Mouse (Mus musculus): Measurements from ENCODE around the gene BC035947.
"Not testable (repeated sequence)": the region's sequence is repeated elsewhere in the genome, so short reads cannot be mapped to it uniquely, and the experiment has no call there.

BC035947 gene

GRCm38 (mm10) chr1:78511621-78512160, at the start of gene BC035947:
Gene BC035947 (minus strand): TSS chr1:78512158.
- DNase-seq, result peak; percentile 46

DNA sequence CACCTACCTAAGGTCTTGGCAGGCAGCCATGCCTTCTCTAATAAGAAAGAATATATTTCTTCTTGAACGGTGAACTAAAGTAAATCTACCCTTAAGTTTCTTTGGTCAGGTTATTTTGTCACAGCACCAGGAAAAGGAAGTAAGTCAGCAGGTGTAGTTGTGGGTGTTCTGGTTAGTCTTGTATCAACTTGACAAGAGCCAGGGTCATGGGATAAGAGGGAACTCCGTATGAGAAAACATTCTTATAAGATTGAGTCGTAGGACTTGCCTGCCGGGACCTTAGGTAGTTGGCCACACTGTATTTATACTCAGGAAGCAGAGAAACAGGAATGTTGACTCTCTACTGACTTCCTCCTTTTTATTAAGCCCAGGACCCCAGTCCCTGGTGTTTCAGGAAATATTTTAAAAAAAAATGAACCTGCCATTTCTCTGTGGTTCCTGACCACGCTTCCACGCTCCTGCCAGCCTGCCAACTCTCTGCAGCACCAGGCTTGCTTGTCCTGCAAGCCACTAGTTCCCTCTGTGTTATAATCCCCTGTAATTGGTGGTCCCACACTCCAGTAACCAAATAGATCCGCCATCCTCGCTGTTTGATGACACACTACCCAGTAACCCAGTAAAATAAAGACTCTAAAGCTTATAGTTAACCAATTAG, 42.2 kb upstream of the BC035947 start:
- DNase-seq, result no peak

GRCm38 (mm10) chr1:78548961-78549360, 37.0 kb upstream of the BC035947 start:
- DNase-seq, result no peak

- no peak for DNase-seq
Measured at GRCm38 (mm10) chr1:78546258-78546657, 34.3 kb upstream of the BC035947 start.

- not testable (repeated sequence) for DNase-seq
Measured at GRCm38 (mm10) chr1:78543631-78544030, 31.7 kb upstream of the BC035947 start.

DNA sequence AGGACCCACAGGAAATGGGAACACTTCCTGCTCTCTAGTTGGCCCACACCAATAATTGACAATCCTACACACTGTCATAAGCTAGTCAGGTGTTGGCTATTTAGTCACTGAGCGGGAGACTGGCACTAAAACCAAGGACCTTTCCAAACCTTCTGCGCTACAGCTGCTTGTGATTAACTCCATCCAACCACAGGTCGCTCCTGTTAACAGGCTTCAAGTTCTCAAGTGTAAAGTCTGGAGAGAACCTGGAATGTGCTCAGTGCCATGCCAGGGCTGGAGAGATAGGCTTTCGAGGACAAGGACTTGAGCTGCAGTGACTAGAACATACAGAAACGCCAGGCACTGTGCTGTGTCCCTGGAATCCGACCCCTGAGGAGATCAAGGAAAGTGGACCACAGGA, 27.2 kb upstream of the BC035947 start:
- DNase-seq, result no peak

DNA sequence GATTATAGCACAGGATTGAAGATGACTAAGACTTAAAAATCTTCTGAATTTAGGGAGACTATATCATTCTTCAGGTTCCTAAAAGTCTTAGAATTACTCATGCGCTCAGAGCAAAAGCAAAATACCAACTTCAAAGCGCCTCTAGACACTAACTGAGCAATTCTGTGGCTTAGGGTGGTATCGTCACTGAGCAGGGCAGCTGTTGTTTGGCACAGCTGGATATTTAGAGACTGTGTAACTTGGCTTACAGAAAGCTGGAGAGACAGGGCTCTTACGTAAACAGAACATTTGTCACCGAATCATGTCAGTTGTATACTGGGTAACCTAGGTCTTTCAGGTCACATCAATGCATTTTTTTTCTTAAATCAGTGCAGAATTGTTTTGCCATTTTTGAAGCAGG, 26.4 kb upstream of the BC035947 start:
- no peak for DNase-seq

DNA sequence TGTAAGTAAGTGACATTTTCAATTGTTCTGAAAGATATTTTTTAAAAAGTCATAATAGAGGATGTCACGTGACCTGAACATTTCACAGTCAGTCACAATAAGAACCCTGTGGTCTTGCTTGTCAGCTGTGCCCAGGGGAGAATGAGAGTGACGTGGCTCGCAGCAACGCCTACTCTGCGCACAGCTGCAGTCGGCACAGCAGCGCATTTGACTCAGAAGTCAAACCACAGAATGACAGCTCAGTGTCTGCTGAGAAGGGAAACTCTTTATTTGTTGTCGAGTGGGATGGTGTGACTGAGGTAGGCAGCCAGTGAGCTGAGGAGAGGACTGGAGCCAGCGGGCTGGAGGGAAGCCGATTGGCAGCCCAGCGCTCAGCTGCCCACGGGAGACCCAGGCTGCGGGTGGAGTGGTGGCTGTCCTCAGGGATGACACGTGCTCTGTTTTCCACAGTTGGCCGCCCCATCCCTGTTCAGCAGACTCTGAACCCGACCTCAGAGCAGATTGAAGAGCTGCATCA, 25.6 kb upstream of the BC035947 start:
- DNase-seq, result peak; percentile 35

GRCm38 (mm10) chr1:78536310-78537164, 24.6 kb upstream of the BC035947 start:
- DNase-seq, result peak; percentile 78

- DNase-seq, result no peak
Measured at GRCm38 (mm10) chr1:78534428-78535150, 22.6 kb upstream of the BC035947 start.

DNA sequence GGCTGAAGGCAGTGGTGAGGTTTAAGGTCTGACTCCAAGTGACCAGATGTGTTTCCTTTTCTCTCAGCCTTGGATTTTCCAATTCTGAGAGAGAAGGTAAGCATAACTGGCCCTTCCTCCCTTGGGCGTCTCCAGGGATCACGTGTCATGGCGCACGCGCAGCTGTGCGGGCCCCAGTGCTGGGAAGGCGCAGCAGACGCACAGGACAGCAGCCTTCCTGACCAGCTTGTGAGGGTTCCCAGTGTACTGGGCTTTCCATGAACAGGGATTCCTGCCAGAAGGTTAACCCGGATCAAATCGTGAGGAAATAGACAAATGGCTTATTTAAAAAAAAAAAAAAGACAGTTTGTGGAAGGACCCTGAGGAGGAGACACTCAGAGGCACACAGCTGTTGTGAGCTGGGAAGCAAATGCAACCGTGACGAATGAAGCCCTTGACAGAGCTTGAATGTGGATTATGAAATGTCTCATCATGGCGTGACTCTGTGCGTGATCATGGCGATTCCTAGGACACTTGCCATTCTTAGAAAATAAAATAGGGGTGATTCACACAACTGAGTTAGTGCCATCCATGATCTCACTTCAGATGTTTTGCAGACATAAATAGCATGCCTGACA, 20.3 kb upstream of the BC035947 start:
- DNase-seq, result no peak

DNA sequence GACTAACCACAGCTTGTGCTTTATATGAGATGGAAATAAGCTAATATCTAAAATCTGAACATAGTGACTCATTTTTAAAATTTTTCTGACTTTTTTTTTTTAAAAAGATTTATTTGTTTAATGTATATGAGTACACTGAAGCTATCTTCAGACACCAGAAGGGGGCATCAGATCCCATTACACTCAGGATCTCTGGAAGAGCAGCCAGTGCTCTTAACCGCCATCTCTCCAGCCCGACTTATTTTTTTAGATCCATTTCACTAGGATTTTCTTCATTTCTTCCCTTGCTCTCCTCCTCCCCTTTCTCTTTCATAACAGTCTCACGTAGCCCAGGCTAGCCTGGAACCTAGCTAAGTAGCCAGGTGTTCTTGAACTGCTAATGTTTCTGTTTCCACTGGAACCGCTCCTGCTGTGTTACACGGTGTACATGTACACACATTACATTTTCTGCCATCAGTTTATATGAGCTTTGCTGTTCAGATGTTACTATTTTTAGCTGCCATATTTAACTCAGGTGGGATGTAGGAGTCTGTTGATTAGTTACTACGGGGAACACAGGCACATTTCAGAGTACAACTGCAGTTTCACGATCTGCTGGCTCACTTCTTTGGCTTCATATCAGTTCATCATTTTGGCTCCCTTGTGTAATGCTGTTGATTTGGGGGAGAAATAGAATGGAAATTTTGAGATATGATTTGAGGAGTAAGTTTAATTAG, 18.7 kb upstream of the BC035947 start:
- DNase-seq, result no peak

GRCm38 (mm10) chr1:78529011-78529410, 17.1 kb upstream of the BC035947 start:
- no peak for DNase-seq

DNA sequence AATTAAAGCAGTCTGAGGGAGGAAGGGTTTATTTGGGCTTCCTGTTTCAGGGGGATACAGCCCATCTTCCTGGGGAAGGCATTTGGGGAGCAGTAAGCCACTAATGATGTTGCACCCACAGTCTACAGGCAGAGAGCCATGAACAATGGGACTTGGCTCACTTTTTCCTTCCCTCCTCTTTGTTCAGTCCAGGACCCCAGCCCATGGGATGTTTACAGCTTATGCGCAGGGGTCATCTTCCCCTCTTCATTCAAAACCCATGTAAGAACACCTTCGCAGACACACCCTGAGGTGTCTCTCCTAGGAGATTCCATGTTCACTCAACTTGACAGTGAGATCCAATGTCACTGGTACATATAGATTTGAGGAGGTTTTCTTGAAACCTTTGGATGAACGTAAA, 16.4 kb upstream of the BC035947 start:
- DNase-seq, result no peak

- DNase-seq, result peak; percentile 65
Measured at GRCm38 (mm10) chr1:78525189-78525886, 13.4 kb upstream of the BC035947 start.

DNA sequence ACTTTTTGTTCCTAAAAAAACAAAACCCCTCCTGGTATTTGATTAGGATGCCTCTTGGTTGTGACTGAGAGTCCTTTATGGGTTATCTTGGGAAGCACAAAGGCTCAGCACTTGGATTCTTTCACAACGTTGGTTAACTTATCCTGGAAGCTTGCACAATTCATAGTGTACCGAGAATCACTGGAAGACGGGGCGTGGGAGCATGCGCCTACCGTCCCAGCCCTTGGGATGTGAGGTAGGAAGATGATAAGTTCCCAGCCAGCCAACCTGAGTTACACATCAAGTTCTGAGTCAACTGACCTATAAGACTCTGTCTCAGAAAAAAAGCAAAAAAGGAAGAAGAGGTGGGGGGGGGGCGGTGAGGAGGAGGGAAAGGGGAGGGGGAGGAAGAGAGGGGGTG, 6.9 kb upstream of the BC035947 start:
- no peak for DNase-seq

DNA sequence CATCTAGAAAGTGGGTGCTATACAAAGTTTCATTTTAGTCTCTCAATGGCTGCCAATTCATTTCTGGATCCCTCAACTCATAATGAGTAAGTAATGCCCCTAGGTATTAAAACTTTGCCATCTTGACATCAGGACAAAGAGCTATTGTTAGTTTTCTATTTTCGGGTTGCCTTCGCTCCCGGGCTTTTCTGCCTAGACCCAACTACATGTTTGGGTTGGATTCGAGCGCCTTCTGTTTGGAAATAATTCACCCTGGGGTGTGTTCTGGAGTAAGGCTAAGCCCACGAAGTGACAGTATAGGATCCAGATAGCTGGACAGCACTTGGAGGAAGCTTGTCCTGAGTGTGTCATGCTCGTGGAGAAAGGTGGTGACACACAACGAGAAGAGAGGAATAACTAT, 798 bp upstream of the BC035947 start:
- DNase-seq, result no peak

DNA sequence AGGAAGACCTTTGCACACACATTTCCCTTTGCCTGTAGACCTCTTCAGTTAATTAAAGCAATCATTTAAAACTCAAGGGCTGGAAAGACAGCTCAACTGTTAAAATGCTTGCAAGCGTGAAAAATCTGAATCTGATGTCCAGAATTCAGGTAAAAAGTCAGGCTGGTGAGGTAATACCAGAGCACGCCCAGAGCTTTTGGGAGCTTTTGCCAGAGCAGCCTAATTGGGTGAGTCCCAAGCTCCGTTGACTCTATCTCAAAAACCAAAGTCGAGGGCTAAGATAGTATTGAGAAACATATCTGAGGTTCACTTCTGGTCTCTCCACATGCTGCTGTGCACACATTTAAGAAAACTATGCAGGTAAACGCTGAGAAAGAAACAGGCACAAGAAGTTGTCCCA, 1.1 kb downstream of the BC035947 start, which contains the start of gene Mogat1:
Mogat1 (plus strand) TSS at position 130 of the 400 bp plus-strand sequence.
- peak; percentile 26 for DNase-seq

- no peak for DNase-seq
Measured at GRCm38 (mm10) chr1:78507137-78507536, 4.8 kb downstream of the BC035947 start.

GRCm38 (mm10) chr1:78502527-78502926, 9.4 kb downstream of the BC035947 start:
- peak; percentile 62 for DNase-seq

DNA sequence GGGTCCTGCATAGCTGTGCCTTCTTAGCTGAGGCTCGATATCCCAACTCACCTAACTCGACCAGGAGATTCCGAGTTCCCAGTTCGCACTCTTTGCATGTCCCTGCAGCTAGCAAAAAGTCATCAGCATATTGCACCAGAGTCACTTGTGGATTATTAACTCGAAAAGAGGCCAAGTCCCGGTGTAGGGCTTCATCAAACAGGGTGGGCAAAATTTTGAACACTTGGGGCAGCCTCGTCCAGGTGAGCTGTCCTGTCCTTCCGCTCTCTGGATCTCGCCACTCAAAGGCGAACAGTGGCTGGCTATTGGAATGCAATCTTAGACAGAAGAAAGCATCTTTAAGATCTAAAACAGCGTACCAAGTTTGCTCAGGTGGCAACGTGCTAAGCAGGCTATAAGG, 10.1 kb downstream of the BC035947 start:
- peak; percentile 15 for DNase-seq
